Mouse (Mus musculus) R1 (cell line): ENCODE data around the gene Psmd7.

Source experiments
- DNase-seq: peaks from one replicate; pipeline ENCODE4 v3.0.0-alpha.2; 2018; ENCODE audit warnings: low read depth, low spot score

The Psmd7 gene

DNA sequence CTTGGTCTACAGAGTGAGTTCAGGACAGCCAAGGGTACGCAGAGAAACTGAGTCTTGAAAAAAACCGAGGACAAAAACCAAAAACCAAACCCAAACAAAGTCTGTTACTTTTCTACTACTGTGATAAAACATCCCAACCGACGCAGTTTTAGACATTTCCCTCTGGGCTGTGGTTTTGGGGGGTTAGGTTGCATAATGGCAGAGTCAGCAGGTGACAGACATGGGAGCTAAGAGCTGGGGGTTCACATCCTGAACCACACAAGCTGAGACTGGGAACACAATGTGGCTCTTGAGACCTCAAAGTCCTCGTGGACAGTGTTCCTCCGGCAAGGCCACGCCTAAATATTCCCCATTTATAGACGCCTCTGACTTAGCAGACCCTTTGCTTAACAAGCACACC lies 10.1 kb downstream of the Psmd7 start:
- DNase-seq: no peak

DNA sequence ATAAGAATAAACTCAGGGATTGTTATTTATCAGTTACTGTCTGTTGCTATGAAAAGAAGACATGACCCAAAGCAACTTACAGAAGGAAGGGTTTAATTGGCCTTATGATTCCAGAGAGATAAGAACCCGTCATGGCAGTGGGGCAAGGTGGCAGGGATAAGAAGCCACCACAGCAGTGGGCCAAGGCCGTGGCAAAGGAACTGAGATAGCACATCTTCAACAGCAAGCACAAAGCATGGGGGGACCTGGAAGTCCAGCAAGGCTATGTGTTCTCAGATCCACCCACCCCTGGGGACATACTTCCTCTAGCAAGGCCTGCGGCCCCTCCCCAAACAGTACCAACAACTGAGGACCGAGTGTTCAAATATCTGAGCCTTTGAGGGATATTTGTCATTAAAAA lies 10.6 kb downstream of the Psmd7 start:
- DNase-seq: no peak

DNA sequence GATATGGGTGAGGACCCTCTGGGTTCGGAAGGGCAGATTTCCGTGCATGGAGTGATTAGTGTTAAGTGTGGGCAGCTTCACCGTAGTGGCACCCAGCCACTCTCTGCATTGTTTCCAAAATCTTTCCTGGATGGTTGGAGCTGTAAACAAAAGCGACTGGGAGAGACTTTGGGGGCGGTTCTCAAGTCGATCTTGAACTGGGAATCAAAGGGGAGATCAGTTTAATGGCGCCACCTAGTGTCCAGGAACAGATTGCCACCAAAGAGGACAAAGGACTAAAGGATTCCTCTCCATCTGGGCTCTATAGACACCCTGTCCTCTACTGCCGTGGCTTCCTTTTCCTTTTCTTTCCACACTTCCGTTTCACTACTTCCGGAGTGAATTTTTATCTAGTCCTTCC lies 11.6 kb downstream of the Psmd7 start:
- peak; percentile 95 for DNase-seq

DNA sequence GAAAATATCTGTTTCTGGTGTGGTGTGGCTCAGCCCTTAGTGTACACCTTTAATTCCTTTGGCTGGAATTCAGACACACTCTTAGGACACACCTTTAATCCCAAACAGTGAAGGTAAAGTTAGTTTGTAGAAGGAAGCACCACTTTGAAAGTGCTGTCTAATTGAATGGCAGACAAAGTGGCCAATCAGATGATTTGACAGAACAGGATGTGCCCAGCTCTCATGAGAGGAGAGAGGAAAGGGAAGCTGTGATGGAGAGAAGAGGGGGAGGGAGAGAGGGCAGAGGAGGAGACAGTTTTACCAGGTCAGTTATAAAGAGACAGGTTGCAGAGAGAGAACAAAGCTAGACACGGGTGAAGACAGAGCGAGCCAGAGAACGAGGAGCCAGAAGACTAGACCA lies 13.5 kb downstream of the Psmd7 start:
- peak; percentile 91 for DNase-seq

DNA sequence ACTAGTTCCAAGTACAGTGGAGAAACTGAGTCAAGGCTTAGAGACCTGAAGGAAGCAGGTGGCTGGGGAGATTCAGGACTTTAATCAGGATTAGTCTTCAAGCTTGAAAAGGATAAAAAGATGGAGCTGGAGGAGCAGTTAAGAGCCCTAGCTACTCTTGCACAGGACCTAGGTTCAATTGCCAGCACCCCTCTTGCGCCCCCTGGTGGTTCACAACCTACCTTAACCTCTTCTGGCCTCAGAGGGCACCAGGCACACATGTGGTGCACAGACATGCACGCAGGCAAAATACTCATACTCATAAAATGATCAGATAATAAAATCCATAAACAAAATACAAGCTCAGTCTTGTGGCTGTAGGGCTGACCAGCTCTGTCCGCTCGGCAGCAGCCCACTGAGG lies 15.8 kb downstream of the Psmd7 start:
- peak; percentile 85 for DNase-seq

DNA sequence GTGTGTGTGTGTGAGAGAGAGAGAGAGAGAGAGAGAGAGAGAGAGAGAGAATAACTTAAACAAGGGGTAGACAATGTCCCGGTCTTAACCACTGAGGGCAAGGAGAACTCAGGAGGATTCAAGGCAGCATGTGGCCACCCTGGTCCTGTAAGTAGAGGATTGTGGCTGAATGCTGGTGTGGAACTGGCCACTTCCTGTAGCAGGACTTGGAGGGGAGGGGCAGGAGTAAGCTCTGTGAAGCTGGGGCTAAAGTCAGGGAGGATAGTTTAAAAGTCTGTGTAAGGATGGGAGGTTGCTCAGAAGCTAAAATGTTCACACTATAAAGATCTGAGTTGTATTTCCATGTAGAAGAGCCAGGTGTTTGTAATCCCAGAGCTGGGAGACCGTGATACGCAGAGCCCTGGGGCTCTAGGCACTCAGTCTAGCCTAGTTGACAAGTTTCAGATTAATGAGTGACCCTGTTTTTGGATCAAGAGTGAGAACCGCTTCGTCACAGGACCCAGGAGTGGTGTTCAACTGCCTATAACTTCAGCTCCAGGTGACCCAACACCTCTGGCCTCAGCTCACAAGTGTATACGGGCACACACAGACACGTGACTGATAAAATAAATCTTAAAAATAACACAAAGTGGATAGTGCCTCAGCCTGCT lies 16.7 kb downstream of the Psmd7 start:
- no peak for DNase-seq

DNA sequence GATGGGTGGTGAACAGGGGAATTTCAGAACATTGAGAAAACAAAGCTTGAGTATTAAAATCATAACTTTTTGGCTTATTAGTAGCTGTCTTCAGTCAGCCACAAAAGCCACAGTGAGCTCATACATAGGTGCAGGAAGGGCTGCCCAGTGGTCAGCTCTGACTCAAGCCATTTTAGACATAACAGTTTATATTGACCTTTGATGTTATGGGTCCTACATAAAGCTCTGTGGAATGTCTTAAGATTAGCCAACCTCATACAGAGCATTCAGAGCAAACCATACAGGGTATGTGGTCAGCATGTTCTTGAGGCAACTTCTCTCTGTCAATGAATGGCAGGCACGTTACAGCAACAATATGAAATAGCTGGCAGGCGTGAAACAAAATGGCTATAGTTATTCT lies 17.2 kb downstream of the Psmd7 start:
- no peak for DNase-seq

DNA sequence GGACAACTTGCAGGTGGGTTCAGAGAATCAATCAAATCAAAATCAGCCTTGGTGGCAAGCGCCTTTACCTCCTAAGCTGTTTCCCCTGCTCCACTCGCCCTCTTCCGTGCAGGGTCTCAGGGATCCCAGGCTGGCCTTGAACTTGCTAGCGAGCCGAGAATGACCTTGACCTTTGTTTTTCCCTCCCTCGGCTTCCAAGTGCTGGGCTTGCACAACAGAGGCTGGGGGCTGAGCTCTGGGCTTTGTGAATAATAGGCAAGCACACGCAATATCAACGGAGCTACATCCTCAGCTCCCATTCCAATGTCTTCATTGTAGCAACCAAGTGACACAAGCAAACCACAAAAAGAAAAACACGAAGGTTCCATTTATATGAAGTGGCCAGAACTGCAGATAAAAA lies 26.1 kb downstream of the Psmd7 start:
- DNase-seq: peak; percentile 65

DNA sequence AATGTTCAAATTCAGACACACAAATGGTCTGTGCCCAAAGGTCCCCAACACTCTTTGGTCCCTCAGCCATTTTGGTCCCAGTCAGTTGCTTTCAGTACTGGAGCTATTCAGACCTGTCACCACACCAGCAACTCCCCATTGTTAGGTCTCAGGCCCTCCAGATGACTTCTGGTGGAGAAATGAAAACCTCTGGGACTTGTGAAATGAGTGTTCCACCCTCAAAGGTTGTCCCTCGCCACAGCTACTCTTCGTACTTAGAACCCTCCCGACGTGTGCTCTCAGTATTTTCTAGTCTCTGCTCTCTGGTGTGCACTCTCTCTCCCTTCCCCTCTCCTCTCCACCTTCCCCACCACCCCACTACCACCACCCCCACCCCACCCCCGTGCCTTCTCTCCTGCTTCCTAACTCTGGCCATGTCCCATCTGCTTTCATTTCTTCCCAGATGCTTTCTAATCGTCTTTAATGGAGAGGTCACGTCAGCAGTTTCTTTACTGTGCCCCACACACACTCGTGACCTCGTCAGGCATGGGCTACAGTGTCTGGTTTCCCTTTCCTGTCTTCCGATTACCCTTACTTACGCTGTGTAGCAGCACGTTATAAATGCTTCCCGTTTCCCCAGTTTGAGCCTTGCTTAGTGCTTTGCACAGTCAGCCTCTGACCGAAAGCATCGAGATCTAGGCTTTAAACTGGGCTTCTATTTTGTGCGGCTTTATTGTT lies 27.3 kb downstream of the Psmd7 start:
- no peak for DNase-seq

DNA sequence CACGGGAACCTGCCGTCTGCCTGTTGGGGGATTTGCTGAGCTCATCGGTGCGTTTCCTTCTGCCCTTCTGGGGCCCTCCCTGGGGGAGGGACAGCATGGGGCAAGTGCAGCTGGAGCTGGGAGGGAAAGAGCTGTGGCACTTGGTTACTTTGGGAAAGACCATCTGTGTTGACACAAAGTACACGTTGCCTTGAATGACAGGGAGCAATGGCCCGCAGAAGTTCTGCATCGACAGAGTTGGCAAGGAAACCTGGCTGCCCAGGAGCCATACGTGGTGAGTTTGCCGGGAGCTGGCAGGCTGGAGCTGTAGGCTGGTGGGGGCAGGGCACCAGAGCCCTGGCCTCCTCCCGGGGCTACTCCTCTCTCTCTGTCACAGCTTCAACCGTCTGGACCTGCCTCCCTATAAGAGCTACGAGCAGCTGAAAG lies 31.7 kb downstream of the Psmd7 start:
- no peak for DNase-seq

DNA sequence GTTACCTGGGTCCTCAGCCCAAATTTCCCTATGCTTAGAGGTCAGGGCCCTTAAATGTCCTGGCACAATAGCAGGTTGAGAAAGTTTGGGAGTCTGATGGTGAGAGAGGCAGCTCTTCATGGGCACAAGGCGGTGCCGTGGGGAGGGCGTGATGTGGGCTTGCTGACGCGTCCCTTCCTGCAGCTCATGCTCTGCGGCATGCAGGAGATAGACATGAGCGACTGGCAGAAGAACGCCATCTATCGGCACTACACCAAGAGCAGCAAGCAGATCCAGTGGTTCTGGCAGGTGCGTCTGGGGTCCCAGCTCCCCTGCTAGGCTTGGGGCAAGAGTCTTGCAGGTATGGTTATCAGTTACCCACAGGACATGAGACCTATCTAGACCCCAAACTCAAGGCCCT lies 33.0 kb downstream of the Psmd7 start:
- DNase-seq: peak; percentile 51

DNA sequence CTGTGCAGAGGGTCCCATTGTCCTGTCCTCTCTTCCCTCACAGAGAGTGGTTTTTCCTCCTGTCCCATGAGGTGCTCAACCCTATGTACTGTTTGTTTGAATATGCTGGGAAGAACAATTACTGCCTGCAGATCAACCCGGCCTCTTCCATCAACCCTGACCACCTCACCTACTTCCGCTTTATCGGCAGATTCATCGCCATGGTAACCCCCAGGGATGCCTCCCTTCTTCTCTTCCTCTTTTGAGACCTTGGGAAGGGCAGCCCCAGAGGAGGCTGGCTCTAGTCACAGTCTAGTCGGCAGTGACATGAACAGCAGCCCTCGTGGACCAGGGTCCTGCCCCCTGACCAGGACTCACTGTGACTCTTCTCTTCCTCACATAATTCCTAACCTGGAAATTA lies 36.0 kb downstream of the Psmd7 start:
- DNase-seq: peak; percentile 44

DNA sequence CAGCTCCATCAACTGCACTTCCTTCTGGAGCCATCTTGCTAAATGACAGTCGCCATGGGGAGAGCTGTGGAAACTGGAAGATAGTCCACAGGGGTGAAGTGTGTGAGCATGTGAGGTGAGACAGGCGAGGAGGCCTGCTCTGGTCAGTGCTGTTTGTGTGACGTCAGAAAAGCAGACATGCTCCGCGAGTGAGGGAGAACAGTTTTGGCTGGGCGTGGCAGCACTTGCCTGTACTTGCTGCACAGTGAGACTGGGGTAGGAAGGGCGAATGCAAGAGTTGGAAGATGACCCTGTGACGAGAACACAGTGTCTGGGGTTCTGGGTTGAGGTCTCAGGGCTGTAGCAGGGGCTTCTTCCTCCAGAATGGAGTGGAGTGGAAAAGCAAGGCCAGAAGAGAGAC lies 41.4 kb downstream of the Psmd7 start:
- peak; percentile 50 for DNase-seq

DNA sequence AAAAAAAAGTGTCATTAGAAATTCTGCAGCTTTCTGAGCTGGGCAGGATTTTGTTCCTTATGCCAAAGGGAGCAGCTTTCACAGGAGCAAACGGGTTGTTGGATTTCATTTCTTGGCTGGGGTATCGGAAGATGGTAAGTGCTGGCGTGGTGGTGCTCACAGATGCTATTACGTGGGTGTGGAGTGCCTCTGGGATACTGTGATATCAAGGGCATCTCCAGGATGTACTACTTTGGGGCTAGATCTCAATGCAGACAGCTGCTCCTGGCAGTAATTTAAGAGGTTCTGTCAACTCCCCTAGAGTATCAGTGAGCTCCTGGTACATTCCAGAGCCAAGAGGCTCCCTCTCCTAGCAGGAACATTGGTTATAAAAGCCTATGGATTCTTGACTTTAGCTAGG lies 42.1 kb downstream of the Psmd7 start:
- DNase-seq: no peak

DNA sequence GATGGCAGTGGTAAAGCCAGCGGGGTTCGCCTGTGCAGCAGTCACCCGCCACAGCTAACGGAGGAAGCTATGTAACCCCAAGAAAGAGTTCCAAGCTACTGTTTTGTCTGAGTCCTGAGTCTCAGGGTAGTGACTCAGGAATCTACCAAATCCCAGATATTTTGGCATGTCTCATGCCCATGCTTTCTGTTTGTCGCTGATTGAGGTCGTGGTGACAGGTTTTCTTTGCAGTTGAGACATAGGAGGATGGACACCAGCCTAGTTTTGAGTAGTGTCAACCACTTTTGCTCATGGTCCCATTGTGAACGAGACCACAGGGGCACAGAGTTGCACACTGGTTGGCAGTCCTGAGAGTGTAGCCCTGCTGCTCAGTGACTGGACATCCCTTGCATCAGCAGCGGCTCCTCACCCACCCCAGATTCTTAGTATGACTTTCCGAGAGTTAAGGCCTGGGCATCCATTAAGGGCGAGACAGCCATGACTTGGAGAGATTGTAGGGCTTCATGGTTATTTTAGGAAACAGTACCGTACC lies 42.6 kb downstream of the Psmd7 start:
- DNase-seq: no peak

DNA sequence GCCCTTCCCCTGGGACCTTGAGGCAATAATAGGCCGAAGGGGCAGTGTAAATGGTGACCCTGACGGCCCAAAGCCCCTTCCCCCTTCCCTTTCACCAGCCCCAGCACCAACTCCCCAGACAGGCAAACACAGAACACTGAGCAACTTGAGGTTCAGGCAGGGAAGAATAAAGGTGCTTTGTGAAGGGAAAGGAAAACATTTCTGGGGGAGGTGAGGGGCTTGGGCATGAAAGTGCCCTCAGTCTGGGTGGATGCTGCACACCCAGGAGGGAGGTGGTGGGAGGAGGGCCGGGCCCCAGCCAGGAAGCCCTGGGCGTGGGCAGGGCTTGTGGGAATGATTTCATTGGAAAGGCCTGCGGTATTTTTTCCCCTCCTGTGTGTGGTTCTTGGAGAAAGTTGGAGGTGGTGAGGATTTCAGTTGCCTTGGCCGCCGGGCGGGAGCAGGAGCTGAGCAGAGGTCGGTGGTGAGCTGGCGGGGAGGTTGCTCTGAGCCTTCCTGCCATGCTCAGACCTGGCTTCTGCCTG lies 43.6 kb downstream of the Psmd7 start:
- no peak for DNase-seq

DNA sequence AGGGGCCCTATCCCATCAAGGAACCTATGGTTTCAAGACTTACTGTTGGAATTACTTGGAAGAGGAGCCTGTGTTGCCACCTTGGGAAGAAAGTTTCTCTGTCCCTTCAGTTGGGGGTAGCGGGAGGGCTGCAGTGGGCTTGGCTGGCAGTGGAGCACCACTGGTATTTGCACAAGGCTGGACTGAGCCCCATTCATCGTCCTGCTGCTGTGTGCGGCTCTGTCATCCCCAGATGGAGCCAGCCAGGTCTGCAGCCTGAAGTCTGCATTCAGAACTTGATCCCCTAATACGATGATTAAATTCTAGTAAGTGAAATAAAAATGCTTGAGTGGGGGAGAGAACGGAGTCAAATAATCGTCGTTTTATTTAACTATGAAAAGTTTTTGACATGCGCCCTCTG lies 44.1 kb downstream of the Psmd7 start:
- no peak for DNase-seq

DNA sequence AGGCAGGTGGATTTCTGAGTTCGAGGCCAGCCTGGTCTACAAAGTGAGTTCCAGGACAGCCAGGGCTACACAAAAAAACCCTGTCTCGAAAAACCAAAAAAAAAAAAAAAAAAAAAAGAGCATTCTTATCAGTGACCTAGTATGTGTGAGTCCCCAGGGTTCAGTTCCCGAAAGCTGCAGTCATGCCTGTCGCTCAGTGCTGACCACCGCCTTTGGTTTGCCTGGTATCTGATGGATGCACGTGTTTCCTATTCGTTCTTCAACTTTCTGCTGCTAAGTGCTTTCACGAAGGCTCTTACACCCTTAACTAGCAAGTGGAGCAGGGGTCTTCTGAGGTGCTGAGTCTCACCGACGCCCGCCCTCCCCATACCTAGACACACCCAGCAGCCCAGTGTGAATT lies 44.5 kb downstream of the Psmd7 start:
- DNase-seq: no peak

DNA sequence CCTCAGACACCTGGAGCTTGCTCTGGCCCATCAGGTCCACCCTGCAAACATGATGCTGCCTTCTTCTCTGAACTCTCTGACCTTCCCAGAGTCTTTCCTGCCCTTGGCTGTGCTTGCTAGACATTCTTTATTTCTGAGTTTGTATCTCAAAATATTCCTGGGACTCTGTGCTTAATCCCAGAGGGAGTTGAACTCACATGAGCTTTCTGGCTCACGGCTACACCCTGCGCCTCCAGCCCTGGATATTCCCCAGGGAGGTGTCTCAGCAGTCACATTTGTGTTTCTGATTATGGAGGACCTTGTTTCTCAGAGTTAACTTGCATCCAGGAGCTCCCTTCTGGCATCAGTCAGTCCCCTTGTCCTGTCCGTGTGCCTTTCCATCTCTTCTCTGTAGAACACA lies 46.1 kb downstream of the Psmd7 start:
- no peak for DNase-seq

DNA sequence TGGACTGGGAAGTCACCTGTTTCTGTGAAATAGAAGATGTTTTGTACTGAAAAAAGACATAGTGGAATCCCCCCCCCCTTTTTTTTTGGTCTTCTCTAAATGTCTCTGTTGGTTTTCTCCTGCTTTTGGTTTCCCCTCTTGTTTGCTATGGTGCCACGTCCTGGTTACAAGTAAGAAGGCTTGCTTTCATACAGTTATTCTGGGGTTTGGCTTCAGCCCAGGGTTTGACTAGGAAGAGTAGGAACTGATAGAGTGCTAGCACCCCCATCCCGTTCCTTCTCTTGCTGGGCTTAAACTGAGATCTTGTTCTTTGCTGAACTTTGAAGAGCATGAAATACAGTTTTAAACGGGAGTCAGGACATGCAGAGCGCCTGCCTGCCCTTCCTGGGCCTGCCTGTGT lies 46.9 kb downstream of the Psmd7 start:
- no peak for DNase-seq

DNA sequence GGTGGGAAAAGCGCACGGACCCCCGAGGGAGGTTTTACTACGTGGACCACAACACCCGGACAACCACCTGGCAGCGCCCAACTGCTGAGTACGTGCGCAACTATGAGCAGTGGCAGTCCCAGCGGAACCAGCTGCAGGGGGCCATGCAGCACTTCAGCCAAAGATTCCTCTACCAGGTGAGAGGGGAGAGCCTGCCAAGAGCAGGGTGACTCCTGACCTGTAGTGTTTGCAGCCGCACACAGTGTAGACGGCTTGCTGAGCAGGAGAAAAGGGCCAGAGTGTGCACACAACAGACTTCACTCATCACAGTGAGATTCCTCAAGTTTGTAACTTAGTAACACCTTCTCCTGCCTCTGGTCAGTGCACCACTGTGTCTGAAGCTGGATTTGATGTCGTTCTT lies 47.6 kb downstream of the Psmd7 start:
- no peak for DNase-seq

DNA sequence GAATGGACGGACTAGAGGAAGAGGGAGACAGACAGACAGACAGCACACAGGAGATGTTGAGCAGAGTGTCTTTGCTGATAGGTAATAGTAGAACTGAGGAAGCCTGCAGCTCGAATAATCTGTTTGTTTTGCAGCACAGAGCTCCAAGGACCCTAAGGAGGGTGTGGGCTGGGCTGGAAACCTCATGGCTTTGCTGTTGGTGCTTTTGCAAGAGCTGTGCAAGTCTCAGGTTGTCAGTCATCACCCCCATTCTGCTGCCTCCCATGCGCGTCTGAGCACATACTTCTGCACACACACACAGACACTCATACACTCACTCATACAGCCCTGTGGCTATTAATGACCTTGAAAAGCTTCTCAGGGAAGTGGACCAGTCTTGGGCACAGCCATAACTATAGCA lies 50.8 kb downstream of the Psmd7 start:
- no peak for DNase-seq
